Mouse (Mus musculus) lung, adult 2 months (tissue): Measurements from ENCODE around the gene Qsox1. TPM values are rescaled to one million over a fixed set of nuclear protein-coding genes. Genes with fewer than 3 reads are reported as not detected.

Source experiments
- DNase-seq: peaks from one replicate; pipeline ENCODE4 v3.0.0; 2022
- H3K4me1 ChIP-seq: fragments of 200-500 bp; 2 replicates; pipeline ENCODE4 v1.6.1; 2011; ENCODE audit warnings: low read length; ENCODE audit not compliant: control insufficient read depth, insufficient read depth
- H3K4me3 ChIP-seq: fragments of 200-500 bp; replicated peaks from 2 replicates; pipeline ENCODE3; 2011; ENCODE audit warnings: low read depth, mild to moderate bottlenecking, control low read depth, low read length; ENCODE audit errors: extremely low read depth
- CTCF ChIP-seq: fragments of 200-500 bp; IDR thresholded peaks from 2 replicates; pipeline ENCODE4 v1.5.1; 2011; ENCODE audit warnings: mild to moderate bottlenecking, low read length, control low read depth; ENCODE audit not compliant: insufficient read depth
- POLR2A ChIP-seq: fragments of 200-500 bp; IDR thresholded peaks from 2 replicates; pipeline ENCODE4 v1.6.1; 2011; ENCODE audit warnings: low read depth, mild to moderate bottlenecking, control low read depth, low read length, borderline replicate concordance; ENCODE audit errors: extremely low read depth
- WGBS: fragments of 180-500 bp; shearing (Covaris S2); methylation state at CpG from one replicate; pipeline ENCODE4 v1.1.7; 2018; 5-methylcytosine and 5-hydroxymethylcytosine counted together
- polyA plus RNA-seq: library from polyadenylated mRNA; depleted of rRNA; stranded (reverse); fragments of >200 nt; gene quantifications from 2 replicates; pipeline ENCODE4 v1.2.3, GENCODE M21; 2012

The Qsox1 gene
- polyA plus RNA-seq, 1 experiment: 170 TPM

GRCm38 (mm10) chr1:155805607-155806006, 7.1 kb downstream of the Qsox1 start:
- no peak for DNase-seq
- H3K4me1 ChIP-seq: peaks cover 9% of the 10 kb centered on the region; the same call in 1 of the 2 replicates
- WGBS: 49% methylated on average over 9 of the region's 9 CpGs
- TF ChIP-seq CTCF (no peak), POLR2A (no peak)
- H3K4me3 ChIP-seq: no peak overlapping the region

- WGBS: 86% methylated on average over 11 of the region's 11 CpGs
Observed at GRCm38 (mm10) chr1:155801014-155801991, 11.4 kb downstream of the Qsox1 start.

GRCm38 (mm10) chr1:155798000-155798399, 14.7 kb downstream of the Qsox1 start:
- no peak overlapping the region for H3K4me3 ChIP-seq
- WGBS: 75% methylated on average over 4 of the region's 4 CpGs
- H3K4me1 ChIP-seq: peaks cover 3% of the 10 kb centered on the region
- no peak for TF ChIP-seq POLR2A
- no peak for TF ChIP-seq CTCF
- no peak for DNase-seq

More at GRCm38 (mm10) chr1:155801014-155801991, 11.4 kb downstream of the Qsox1 start:
- no peak overlapping the region for H3K4me3 ChIP-seq
- DNase-seq: no peak
- H3K4me1 ChIP-seq: peaks cover 5% of the 10 kb centered on the region
- TF ChIP-seq POLR2A: no peak
- TF ChIP-seq CTCF: no peak

- DNase-seq: no peak
- no peak for TF ChIP-seq CTCF
- no peak for TF ChIP-seq POLR2A
- H3K4me1 ChIP-seq: peaks cover 3% of the 10 kb centered on the region
- H3K4me3 ChIP-seq: no peak overlapping the region
- 34% methylated on average over 4 of the region's 4 CpGs for WGBS
Observed at GRCm38 (mm10) chr1:155797425-155797824, 15.3 kb downstream of the Qsox1 start.

GRCm38 (mm10) chr1:155796757-155797405, 15.8 kb downstream of the Qsox1 start:
- Histone ChIP-seq H3K4me3 (no peak overlapping the region), H3K4me1 (peaks cover 3% of the 10 kb centered on the region)
- DNase-seq: no peak
- TF ChIP-seq POLR2A (no peak), CTCF (no peak)
- 63% methylated on average over 11 of the region's 11 CpGs for WGBS

GRCm38 (mm10) chr1:155795791-155796233, 16.9 kb downstream of the Qsox1 start:
- no peak for DNase-seq
- Histone ChIP-seq H3K4me3 (no peak overlapping the region), H3K4me1 (peaks cover 3% of the 10 kb centered on the region)
- TF ChIP-seq CTCF (no peak), POLR2A (no peak)
- WGBS: 78% methylated on average over 5 of the region's 5 CpGs

GRCm38 (mm10) chr1:155794855-155795254, 17.8 kb downstream of the Qsox1 start:
- no peak for TF ChIP-seq POLR2A
- no peak for TF ChIP-seq CTCF
- no peak for DNase-seq
- WGBS: 64% methylated on average over 6 of the region's 6 CpGs
- H3K4me3 ChIP-seq: no peak overlapping the region
- H3K4me1 ChIP-seq: peaks cover 3% of the 10 kb centered on the region

GRCm38 (mm10) chr1:155791919-155792318, 20.8 kb downstream of the Qsox1 start:
- H3K4me1 ChIP-seq: no peaks in the 10 kb centered on the region
- TF ChIP-seq CTCF (peak; percentile 53), POLR2A (no peak)
- 55% methylated on average over 5 of the region's 5 CpGs for WGBS
- H3K4me3 ChIP-seq: no peak overlapping the region
- DNase-seq: no peak

GRCm38 (mm10) chr1:155790111-155790974, 22.3 kb downstream of the Qsox1 start:
- DNase-seq: no peak
- Histone ChIP-seq H3K4me3 (no peak overlapping the region), H3K4me1 (no peaks in the 10 kb centered on the region)
- WGBS: 78% methylated on average over 16 of the region's 16 CpGs
- TF ChIP-seq CTCF (no peak), POLR2A (no peak)
